Mouse (Mus musculus) naive thymus-derived CD4-positive, alpha-beta T cell, adult 5 months (primary cell): ENCODE data around the gene Vmn1r9. TPM values are rescaled to one million over a fixed set of nuclear protein-coding genes. Genes with fewer than 3 reads are reported as not detected.

Source experiments
- polyA plus RNA-seq: library from polyadenylated mRNA; unstranded; fragments of 100-300 nt; shearing (Covaris generic); gene quantifications from one replicate; pipeline ENCODE4 v1.2.1, GENCODE M21; 2017

Vmn1r9 gene
- polyA plus RNA-seq = not detected

DNA sequence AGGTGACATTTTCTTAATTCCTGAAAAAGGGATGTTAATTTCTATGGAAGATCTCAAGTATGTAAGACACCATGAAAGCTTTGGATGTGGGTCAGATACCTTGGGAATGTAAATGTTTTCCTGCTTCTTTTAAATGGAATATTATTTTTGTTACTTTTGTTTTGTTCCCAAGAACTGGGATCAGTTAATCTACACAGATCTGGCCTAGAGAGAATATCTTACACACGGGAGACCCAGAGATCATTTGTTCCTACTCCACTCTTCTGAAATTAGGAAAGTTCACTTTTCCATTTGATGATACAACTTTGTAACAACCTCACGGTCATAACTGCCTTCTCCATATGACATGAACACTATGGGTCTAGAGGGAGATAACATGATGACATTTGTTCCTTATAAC lies at the start of gene Vmn1r9:
Gene Vmn1r9, plus strand, starts transcription at position 301 of the 400 bp plus-strand sequence.

GRCm38 (mm10) chr6:57025224-57025623 lies 41.4 kb upstream of the Vmn1r9 start, which contains the start of gene Vmn1r7:
Vmn1r7 (minus strand) TSS chr6:57025324.

GRCm38 (mm10) chr6:57031984-57032383 lies 34.6 kb upstream of the Vmn1r9 start, which contains the start of gene Vmn1r8:
Vmn1r8 (plus strand) TSS chr6:57032284.

GRCm38 (mm10) chr6:57109154-57109553 lies 42.6 kb downstream of the Vmn1r9 start, which contains the start of gene Vmn1r10:
Vmn1r10 (plus strand) TSS chr6:57109454.

Other genes starting within 250 kb of the Vmn1r9 start
- gene Fkbp9, start 234.7 kb upstream of the Vmn1r9 start, polyA plus RNA-seq = not detected
- gene Nt5c3, start 142.9 kb upstream of the Vmn1r9 start, polyA plus RNA-seq = 90.0 TPM
- not detected for gene Vmn1r4, start 142.8 kb upstream of the Vmn1r9 start, polyA plus RNA-seq
- not detected for gene Vmn1r5, start 96.5 kb upstream of the Vmn1r9 start, polyA plus RNA-seq
- not detected for gene Vmn1r6, start 69.5 kb upstream of the Vmn1r9 start, polyA plus RNA-seq
- not detected for gene Vmn1r7, start 41.5 kb upstream of the Vmn1r9 start, polyA plus RNA-seq
- gene Vmn1r8, start 34.5 kb upstream of the Vmn1r9 start, polyA plus RNA-seq = not detected
- gene Vmn1r10, start 42.7 kb downstream of the Vmn1r9 start, polyA plus RNA-seq = not detected
- gene Vmn1r11, start 66.7 kb downstream of the Vmn1r9 start, polyA plus RNA-seq = not detected
- gene Vmn1r12, start 90.1 kb downstream of the Vmn1r9 start, polyA plus RNA-seq = 0.07 TPM
- 0.39 TPM for gene Vmn1r13, start 136.5 kb downstream of the Vmn1r9 start, polyA plus RNA-seq
- gene Vmn1r14, start 164.9 kb downstream of the Vmn1r9 start, polyA plus RNA-seq = not detected
- gene Vmn1r15, start 191.2 kb downstream of the Vmn1r9 start, polyA plus RNA-seq = not detected